Comparison of ENCODE assay signal across 10 mouse cellular contexts in genomic region chr1:179107211-179107610, GRCm38 (mm10).
DNase-seq lines count a peak whose midpoint lies in the region; ATAC-seq lines count a peak whose summit lies in the region.
"Had no signal": no experiment of that assay in that cellular context is flagged by ENCODE, and none has a peak within 500 bp of the region (broad histone marks: within the 10 kb centered on the region; RNA-seq: fewer than 3 reads in every experiment).

No protein-coding gene starts in this region.

- H3K4me2 ChIP-seq in heart, embryonic 11.5 days = no peak overlapping the region
- H3K4me2 ChIP-seq: kidney, embryonic 15.5 days had no signal

- 0 out of 2 replicates have a peak, but pooled peaks cover 3% of the 10 kb centered on the region for H3K4me1 ChIP-seq in heart, embryonic 11.5 days (ENCODE audit: control insufficient read depth, insufficient read depth, low read length)

- 73% methylated on average over 7 of the region's 7 CpGs for WGBS in heart, embryonic 11.5 days (ENCODE audit: insufficient replicate concordance)

- no peaks in the 10 kb centered on the region for H3K36me3 ChIP-seq in heart, embryonic 11.5 days (ENCODE audit: control insufficient read depth, insufficient read depth, low read length)
- H3K36me3 ChIP-seq: kidney, embryonic 15.5 days had no signal

- H3K9ac ChIP-seq in heart, embryonic 11.5 days (ENCODE audit: low read depth, low read length) = no peak overlapping the region
- H3K9ac ChIP-seq: kidney, embryonic 15.5 days had no signal

- no peak for DNase-seq in heart, adult 9 months (ENCODE audit: low spot score in 2 of 2)
- peak; percentile 33 for DNase-seq in Muller cell, postnatal 12 days (ENCODE audit: inconsistent ontology term)
- DNase-seq in adipocyte (ENCODE audit: low spot score) = peak; percentile 45
- peak; percentile 59 for DNase-seq in gastrocnemius, postnatal 25 days
- no peak for DNase-seq in kidney, postnatal 36 days
- no peak for DNase-seq in kidney, adult 8-10 months
- DNase-seq: right cerebral cortex, postnatal 4 days had no signal

- 0 out of 2 replicates have a peak overlapping the region, but pooled peaks have one; percentile 24 for H3K27ac ChIP-seq in heart, embryonic 11.5 days (ENCODE audit: low read depth, low read length)
- H3K27ac ChIP-seq: kidney, embryonic 15.5 days had no signal

- H3K4me3 ChIP-seq in heart, embryonic 11.5 days (ENCODE audit: low read depth, low read length) = no peak overlapping the region
- H3K4me3 ChIP-seq: kidney, embryonic 15.5 days had no signal

- no peaks in the 10 kb centered on the region for H3K9me3 ChIP-seq in heart, embryonic 11.5 days (replicated peaks; ENCODE audit: control insufficient read depth, low read length)
- H3K9me3 ChIP-seq: kidney, embryonic 15.5 days had no signal

- ATAC-seq in heart, embryonic 11.5 days (replicated peaks; ENCODE audit: insufficient number of reproducible peaks, low FRiP score, low TSS enrichment) = no peak
- ATAC-seq: Patski had no signal

- no peaks in the 10 kb centered on the region for H3K27me3 ChIP-seq in heart, embryonic 11.5 days (ENCODE audit: control insufficient read depth, insufficient read depth, low read length)
- H3K27me3 ChIP-seq: kidney, embryonic 15.5 days; Patski had no signal

Comparison
In these comparisons a context has a peak if more than half of its experiments do, and no peak if none do; other contexts are left out.
1. DNase-seq: peak in Muller cell, postnatal 12 days (single experiment), adipocyte (single experiment) and gastrocnemius, postnatal 25 days (single experiment); none in heart, adult 9 months (0 of 2), kidney, postnatal 36 days (0 of 2) and kidney, adult 8-10 months (0 of 2).